Mouse (Mus musculus) embryonic fibroblast, embryonic 13.5 days (primary cell): ENCODE data around the gene Plin3.

Experiments used
- CTCF ChIP-seq: IDR thresholded peaks from 2 replicates; pipeline ENCODE4 v1.5.1; 2011; ENCODE audit warnings: mild to moderate bottlenecking, control low read depth, low read length, moderate library complexity, borderline replicate concordance; ENCODE audit not compliant: insufficient read depth
- POLR2A ChIP-seq: IDR thresholded peaks from 2 replicates; pipeline ENCODE4 v1.6.1; 2011; ENCODE audit warnings: low read depth, mild to moderate bottlenecking, control low read depth, low read length, moderate library complexity

DNA sequence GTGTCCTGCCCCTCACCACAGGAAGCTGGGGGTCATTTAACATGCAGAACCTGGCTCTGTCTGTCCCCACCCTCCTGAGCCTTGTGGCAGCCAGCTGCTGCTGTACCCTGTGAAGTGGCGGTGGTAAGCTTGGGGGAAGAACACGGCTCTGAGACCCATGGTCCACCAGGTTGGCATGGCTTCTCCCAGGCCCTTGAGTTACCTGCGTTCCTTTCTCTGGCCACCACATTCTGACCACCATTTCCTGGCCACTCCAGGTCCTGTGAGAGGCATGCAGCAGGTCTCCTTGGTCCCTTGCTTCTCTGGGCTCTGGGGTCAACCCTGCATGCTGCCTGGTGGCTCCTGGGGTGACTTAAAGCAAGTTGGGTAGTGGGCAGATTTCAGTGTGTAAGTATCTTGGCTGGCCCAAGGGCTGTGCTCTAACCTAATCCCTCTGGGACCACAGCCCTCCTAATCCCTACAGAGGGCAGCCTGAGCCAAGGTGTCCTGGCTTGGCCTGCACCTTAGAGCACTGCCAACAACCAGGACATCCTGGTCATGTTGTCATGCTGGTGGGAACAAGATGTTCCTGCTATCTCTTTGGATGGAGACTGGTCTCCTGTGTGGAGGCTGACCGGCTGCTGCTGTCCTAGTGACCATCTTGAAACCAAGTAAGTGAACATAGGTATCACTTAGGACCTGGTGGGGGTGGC, at the start of gene Plin3:
- TF ChIP-seq CTCF, result no peak
- TF ChIP-seq POLR2A, result no peak
